Mouse (Mus musculus): Measurements from ENCODE around the gene Defb45. TPM values are rescaled to one million over a fixed set of nuclear protein-coding genes. Genes with fewer than 3 reads are reported as not detected.

Defb45 gene
- total and polyA plus RNA-seq, 2 experiments from 2014 or later, result not detected

DNA sequence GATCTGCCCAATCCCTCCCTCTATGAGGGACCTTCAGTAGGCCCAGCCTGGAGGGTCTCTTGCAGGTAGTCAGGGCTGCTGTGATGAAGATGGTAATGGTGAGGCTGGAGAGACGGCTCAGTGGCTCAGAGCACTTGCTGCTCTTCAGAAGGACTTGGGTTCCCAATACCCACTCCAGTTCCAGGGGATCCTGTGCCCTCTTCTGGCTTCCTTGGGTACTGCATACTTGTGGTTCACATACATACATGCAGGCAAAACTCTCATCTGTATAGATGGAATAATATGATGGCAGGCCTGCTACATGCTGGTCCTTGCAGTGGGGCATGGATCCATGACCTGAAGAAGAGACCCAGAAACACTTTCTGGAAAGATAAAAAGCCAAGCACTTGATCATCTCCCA, 9.5 kb upstream of the Defb45 start:
- Histone ChIP-seq H3K9me3 (ENCODE audit: low read length) (no peaks in the 10 kb centered on the region; the same call in 1 of the 2 replicates), H3K27me3 (ENCODE audit: insufficient read depth, low read length) (no peaks in the 10 kb centered on the region), H3K9ac (no peak overlapping the region), H3K4me2 (ENCODE audit: low read depth) (no peak overlapping the region), H3K4me1 (ENCODE audit: insufficient read depth) (no peaks in the 10 kb centered on the region), H3K36me3 (ENCODE audit: insufficient read depth) (no peaks in the 10 kb centered on the region), H3K4me3 (ENCODE audit: low read depth, low read length) (no peak overlapping the region), H3K27ac (ENCODE audit: low read depth, low read length) (no peak overlapping the region)
- DNase-seq (no peak), ATAC-seq (no peak)
- TF ChIP-seq CTCF (IDR thresholded peaks at IDR 0.05; ENCODE audit: low read depth), result 0 out of 2 replicates have a peak, but pooled peaks have one; percentile 13
- 94% methylated on average over 1 of the region's 1 CpGs for WGBS

DNA sequence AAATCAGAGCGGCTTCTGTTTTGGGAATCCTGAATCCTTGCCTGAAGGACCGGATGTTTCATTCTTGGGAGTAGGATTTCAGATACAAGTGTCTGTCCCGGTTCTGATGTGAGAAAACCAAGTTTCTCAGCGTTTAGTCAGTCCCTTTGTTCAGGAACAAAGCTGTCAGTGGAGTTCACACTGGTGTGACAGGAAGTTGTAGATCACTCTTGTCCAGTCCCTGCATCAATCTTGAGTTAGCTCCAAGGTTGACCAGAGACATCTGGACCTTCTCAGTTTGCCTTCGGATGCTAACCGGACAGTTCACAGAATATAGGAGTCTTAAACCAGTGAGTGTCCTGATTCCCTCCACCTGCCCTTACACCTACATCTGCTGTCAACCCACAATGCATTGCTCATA, 8.5 kb upstream of the Defb45 start:
- Histone ChIP-seq H3K36me3 (ENCODE audit: insufficient read depth) (no peaks in the 10 kb centered on the region), H3K27ac (ENCODE audit: low read depth, low read length) (no peak overlapping the region), H3K4me2 (ENCODE audit: low read depth) (no peak overlapping the region), H3K4me1 (ENCODE audit: insufficient read depth) (no peaks in the 10 kb centered on the region), H3K9me3 (ENCODE audit: low read length) (no peaks in the 10 kb centered on the region; the same call in 1 of the 2 replicates), H3K27me3 (ENCODE audit: insufficient read depth, low read length) (no peaks in the 10 kb centered on the region), H3K4me3 (ENCODE audit: low read depth, low read length) (no peak overlapping the region), H3K9ac (no peak overlapping the region)
- WGBS, result 76% methylated on average over 6 of the region's 6 CpGs
- TF ChIP-seq CTCF (IDR thresholded peaks at IDR 0.05; ENCODE audit: low read depth), result no peak
- DNase-seq, result no peak
- no peak for ATAC-seq

DNA sequence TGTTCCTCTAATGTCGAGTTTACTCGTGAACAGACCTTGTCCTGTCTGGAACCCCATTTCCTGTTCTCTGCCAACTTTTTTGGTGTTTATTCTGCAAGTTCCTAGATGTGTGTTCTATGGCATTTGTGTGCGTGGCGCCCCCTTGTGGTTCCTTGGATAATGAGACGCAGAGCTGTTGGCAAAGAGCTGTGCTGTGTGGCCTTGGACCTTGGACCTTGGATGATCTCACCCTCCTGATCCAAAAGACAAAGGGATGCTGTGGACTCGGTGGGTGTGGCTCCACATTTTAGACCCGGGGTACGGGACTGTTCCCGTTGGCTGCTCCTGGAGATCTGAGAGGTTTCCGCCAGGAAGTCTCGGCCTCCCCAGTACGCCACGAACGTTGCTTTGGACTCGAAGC, 4.9 kb upstream of the Defb45 start, which contains the start of gene Defb36:
TSS of gene Defb36 (plus strand) at position 271 of the 400 bp plus-strand sequence.
- Histone ChIP-seq H3K27me3 (ENCODE audit: insufficient read depth, low read length) (no peaks in the 10 kb centered on the region), H3K4me3 (ENCODE audit: low read depth, low read length) (no peak within 1 kb of the TSS), H3K9ac (no peak within 1 kb of the TSS), H3K36me3 (ENCODE audit: insufficient read depth) (no peaks in the 10 kb centered on the region), H3K9me3 (ENCODE audit: low read length) (no peaks in the 10 kb centered on the region; the same call in 1 of the 2 replicates), H3K4me1 (ENCODE audit: insufficient read depth) (no peaks in the 10 kb centered on the region), H3K27ac (ENCODE audit: low read depth, low read length) (no peak within 1 kb of the TSS), H3K4me2 (ENCODE audit: low read depth) (no peak within 1 kb of the TSS)
- TF ChIP-seq CTCF (IDR thresholded peaks at IDR 0.05; ENCODE audit: low read depth), result peak; percentile 43
- 83% methylated on average over 15 of the region's 15 CpGs for WGBS
- ATAC-seq (no peak), DNase-seq (no peak)

DNA sequence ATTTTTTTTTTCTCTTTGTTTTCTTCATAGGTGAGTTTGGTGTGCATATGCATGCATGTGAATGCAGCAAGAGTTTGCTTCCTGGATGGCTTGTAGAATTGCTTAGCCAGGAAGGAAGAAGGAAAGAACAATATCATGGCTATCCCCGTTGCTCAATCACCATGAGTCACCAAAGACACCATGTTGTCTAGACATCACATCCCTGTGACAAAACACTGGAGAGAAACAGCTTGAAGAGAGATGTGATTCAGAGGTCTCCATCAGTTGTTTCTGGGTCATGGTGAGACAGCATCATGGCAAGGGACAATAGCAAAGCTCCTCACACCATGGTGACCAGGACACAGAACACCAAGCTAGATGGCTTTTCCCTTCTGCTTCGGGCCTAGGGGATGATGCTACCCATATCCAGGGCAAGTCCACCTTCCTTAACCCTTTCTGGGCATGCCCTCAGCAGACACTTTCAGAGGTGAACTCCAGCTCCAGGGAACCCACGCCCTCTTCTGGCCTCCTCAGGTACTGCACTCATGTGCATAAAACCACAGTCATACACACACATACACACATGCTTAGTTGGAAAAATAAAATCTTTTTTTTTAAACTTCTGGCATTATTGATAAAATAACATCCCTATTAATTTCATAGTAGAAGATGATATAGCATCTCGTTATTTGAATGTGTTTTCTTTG, 2.2 kb upstream of the Defb45 start:
- no peaks in the 10 kb centered on the region for H3K27me3 ChIP-seq (ENCODE audit: insufficient read depth, low read length)
- H3K4me3 ChIP-seq (ENCODE audit: low read depth, low read length), result no peak overlapping the region
- no peak for ATAC-seq
- H3K27ac ChIP-seq (ENCODE audit: low read depth, low read length), result no peak overlapping the region
- peak; percentile 35 for TF ChIP-seq CTCF (IDR thresholded peaks at IDR 0.05; ENCODE audit: low read depth)
- DNase-seq, result no peak
- H3K36me3 ChIP-seq (ENCODE audit: insufficient read depth), result no peaks in the 10 kb centered on the region
- no peaks in the 10 kb centered on the region for H3K9me3 ChIP-seq (ENCODE audit: low read length)
- no peak overlapping the region for H3K9ac ChIP-seq
- no peaks in the 10 kb centered on the region for H3K4me1 ChIP-seq (ENCODE audit: insufficient read depth)
- H3K4me2 ChIP-seq (ENCODE audit: low read depth), result no peak overlapping the region
- 72% methylated on average over 4 of the region's 4 CpGs for WGBS

DNA sequence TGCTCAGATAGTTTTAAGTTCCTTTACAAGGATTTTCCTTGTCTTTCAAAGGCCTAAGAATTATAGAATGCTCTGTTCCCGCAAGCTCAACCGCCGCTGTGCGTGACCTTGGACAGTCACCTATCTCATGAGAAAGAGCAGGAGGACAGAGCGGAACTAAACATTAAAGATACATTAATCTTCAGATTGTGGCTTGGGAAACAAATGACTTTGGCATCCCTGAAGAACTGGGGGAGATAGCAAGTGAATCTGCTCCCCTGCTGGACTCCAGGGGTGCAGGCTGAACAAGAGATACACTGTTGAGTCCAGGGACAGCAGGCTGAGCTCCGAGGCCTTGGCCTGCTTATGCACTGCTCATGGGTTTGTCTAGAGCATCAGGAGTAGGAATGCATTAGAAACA, 877 bp upstream of the Defb45 start:
- Histone ChIP-seq H3K4me3 (ENCODE audit: low read depth, low read length) (no peak overlapping the region), H3K36me3 (ENCODE audit: insufficient read depth) (no peaks in the 10 kb centered on the region), H3K27me3 (ENCODE audit: insufficient read depth, low read length) (no peaks in the 10 kb centered on the region), H3K9ac (no peak overlapping the region), H3K27ac (ENCODE audit: low read depth, low read length) (no peak overlapping the region), H3K4me1 (ENCODE audit: insufficient read depth) (no peaks in the 10 kb centered on the region), H3K9me3 (ENCODE audit: low read length) (no peaks in the 10 kb centered on the region), H3K4me2 (ENCODE audit: low read depth) (no peak overlapping the region)
- no peak for TF ChIP-seq CTCF (IDR thresholded peaks at IDR 0.05; ENCODE audit: low read depth)
- DNase-seq, result no peak
- 90% methylated on average over 6 of the region's 6 CpGs for WGBS
- no peak for ATAC-seq

DNA sequence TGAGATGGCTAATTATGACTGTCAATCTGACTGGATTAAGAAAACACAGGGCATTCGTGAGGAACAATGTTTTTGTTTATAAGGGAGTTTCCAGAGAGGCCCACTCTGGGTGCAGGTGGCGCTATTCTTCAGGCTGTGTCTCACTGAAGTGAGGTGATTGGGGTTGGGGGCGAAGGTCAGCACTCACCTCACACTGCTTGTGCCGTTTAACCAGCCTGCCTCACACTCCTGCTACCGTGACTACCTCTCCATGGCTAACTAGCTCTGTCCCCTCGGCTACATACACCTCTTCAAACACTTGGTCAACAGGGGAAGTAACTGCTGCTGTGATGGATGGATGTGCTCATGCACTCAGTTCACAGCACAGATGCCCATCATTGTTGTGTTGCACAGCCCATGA, 10.2 kb downstream of the Defb45 start:
- H3K9ac ChIP-seq, result no peak overlapping the region
- ATAC-seq (no peak), DNase-seq (no peak)
- TF ChIP-seq CTCF (IDR thresholded peaks at IDR 0.05; ENCODE audit: low read depth), result no peak
- no peaks in the 10 kb centered on the region for H3K27me3 ChIP-seq (ENCODE audit: insufficient read depth, low read length)
- H3K36me3 ChIP-seq (ENCODE audit: insufficient read depth), result no peaks in the 10 kb centered on the region
- H3K4me2 ChIP-seq (ENCODE audit: low read depth), result no peak overlapping the region
- no peak overlapping the region for H3K27ac ChIP-seq (ENCODE audit: low read depth, low read length)
- no peaks in the 10 kb centered on the region for H3K4me1 ChIP-seq (ENCODE audit: insufficient read depth)
- no peak overlapping the region for H3K4me3 ChIP-seq (ENCODE audit: low read depth, low read length)
- 34% methylated on average over 6 of the region's 6 CpGs for WGBS
- no peaks in the 10 kb centered on the region for H3K9me3 ChIP-seq (ENCODE audit: low read length)

DNA sequence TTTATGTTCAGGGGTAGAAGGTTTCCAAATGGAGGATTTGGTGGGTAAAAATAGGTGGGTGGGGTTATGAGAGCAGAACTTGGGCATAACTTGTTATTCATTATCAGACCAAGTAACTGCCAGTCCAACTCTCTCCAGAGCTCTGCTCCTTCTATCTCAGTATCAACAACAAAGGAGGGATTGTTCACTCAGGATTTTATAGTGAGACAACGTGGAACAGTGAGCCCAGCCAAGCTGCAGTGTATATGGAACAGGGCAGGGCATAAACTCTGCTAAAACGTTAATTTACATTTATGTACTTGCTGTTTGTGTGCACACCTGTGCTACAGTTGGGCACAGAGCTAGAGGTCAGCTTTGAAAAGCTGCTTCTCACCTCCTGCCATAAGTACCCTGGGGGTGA, 10.7 kb downstream of the Defb45 start:
- Histone ChIP-seq H3K9ac (no peak overlapping the region), H3K27me3 (ENCODE audit: insufficient read depth, low read length) (no peaks in the 10 kb centered on the region), H3K27ac (ENCODE audit: low read depth, low read length) (no peak overlapping the region), H3K4me1 (ENCODE audit: insufficient read depth) (no peaks in the 10 kb centered on the region), H3K4me2 (ENCODE audit: low read depth) (no peak overlapping the region), H3K36me3 (ENCODE audit: insufficient read depth) (no peaks in the 10 kb centered on the region), H3K4me3 (ENCODE audit: low read depth, low read length) (no peak overlapping the region), H3K9me3 (ENCODE audit: low read length) (no peaks in the 10 kb centered on the region)
- TF ChIP-seq CTCF (IDR thresholded peaks at IDR 0.05; ENCODE audit: low read depth), result no peak
- DNase-seq (no peak), ATAC-seq (no peak)
- WGBS, result 27% methylated on average over 2 of the region's 2 CpGs

Data from forebrain, postnatal 0 days (tissue).